Mouse (Mus musculus) ovary, postnatal 10 days (tissue): ENCODE data around the gene Lrrc74b.

Experiments used
- DNase-seq: peaks from one replicate; pipeline ENCODE4 v3.0.0; 2022; ENCODE audit warnings: low spot score

Gene Lrrc74b

GRCm38 (mm10) chr16:17496499-17497305 is 64.3 kb downstream of the Lrrc74b start:
- DNase-seq, result peak; percentile 20
